In genomic region chr7:24133996-24134828, GRCm38 (mm10) we compare ENCODE assay signal across 8 mouse cellular contexts. TPM values are rescaled to one million over a fixed set of nuclear protein-coding genes. Genes with fewer than 3 reads are reported as not detected.
A peak's percentile ranks its signal among the peaks of the same experiment; 100 is the strongest.
DNase-seq lines count a peak whose midpoint lies in the region; ATAC-seq lines count a peak whose summit lies in the region.

Zfp235 (plus strand) TSS chr7:24134169.

- WGBS in hindbrain, embryonic 10.5 days: 4% methylated on average over 32 of the region's 32 CpGs

- peaks cover 13% of the 10 kb centered on the region for H3K4me1 ChIP-seq in hindbrain, embryonic 10.5 days (replicated peaks)

- H3K9me3 ChIP-seq in hindbrain, embryonic 10.5 days: 0 out of 2 replicates have a peak, but pooled peaks cover 6% of the 10 kb centered on the region

- H3K27ac ChIP-seq in hindbrain, embryonic 10.5 days: peak within 1 kb of the TSS; percentile 87

- peak within 1 kb of the TSS; percentile 86 for H3K4me3 ChIP-seq in hindbrain, embryonic 10.5 days

- no peaks in the 10 kb centered on the region for H3K27me3 ChIP-seq in hindbrain, embryonic 10.5 days (ENCODE audit: insufficient read depth, poor library complexity, severe bottlenecking)

- H3K36me3 ChIP-seq in hindbrain, embryonic 10.5 days: peaks cover 35% of the 10 kb centered on the region

- DNase-seq in MN1 (ENCODE audit: low spot score): peak; percentile 85
- peak; percentile 89 for DNase-seq in cerebellum, adult 9-10 months
- peak; percentile 87 for DNase-seq in hindbrain, embryonic 10.5 days (ENCODE audit: low spot score)
- peak; percentile 84 to 85 for DNase-seq in layer of hippocampus, postnatal 10 days (ENCODE audit: low spot score in 2 of 2)
- peak; percentile 87 for DNase-seq in lung, postnatal 10 days
- peak; percentile 81 for DNase-seq in ovary, postnatal 36 days (ENCODE audit: low spot score)
- peak; percentile 86 for DNase-seq in thymus, postnatal 25 days

- ATAC-seq in frontal cortex, adult (ENCODE audit: low TSS enrichment): peak; percentile 100

RNA-seq across cellular contexts. Expression of gene Zfp235, which starts in this region (rescaled TPM):
- polyA plus RNA-seq in hindbrain, embryonic 10.5 days (2016; fragmentation: Nextera tagmentation; extraction: Ambion mirVana): 12.9 and 14.6 TPM in 2 replicates
- total RNA-seq in layer of hippocampus, postnatal 10 days (2021): 10 to 100 TPM; 18.5 to 20.5 TPM

Comparison
In these comparisons a context has a peak if more than half of its experiments do, and no peak if none do; other contexts are left out.
1. Peak in every context shown above with its lines: DNase-seq, ATAC-seq, H3K4me3 ChIP-seq and H3K27ac ChIP-seq.